Mouse (Mus musculus) myocyte (in vitro differentiated cells): ENCODE data around the gene Lrrc28. TPM values are rescaled to one million over a fixed set of nuclear protein-coding genes. Genes with fewer than 3 reads are reported as not detected.

Experiments
- H3K27me3 ChIP-seq: one replicate; pipeline ENCODE4 v1.6.1; 2011; ENCODE audit not compliant: control insufficient read depth, insufficient read depth, insufficient read length
- H3K36me3 ChIP-seq: one replicate; pipeline ENCODE4 v1.6.1; 2011; ENCODE audit not compliant: control insufficient read depth, insufficient read depth
- H3K4me2 ChIP-seq: one replicate; pipeline ENCODE4 v1.6.1; 2011; ENCODE audit warnings: low read depth, control low read depth
- H3K4me3 ChIP-seq: one replicate; pipeline ENCODE4 v1.5.1; 2011; ENCODE audit warnings: mild to moderate bottlenecking, control low read depth, moderate library complexity
- H3K79me2 ChIP-seq: one replicate; pipeline ENCODE4 v1.6.1; 2011; ENCODE audit not compliant: control insufficient read depth, insufficient read depth
- H3ac ChIP-seq: one replicate; pipeline ENCODE4 v1.6.1; 2011; ENCODE audit not compliant: control insufficient read depth, insufficient read length
- CEBPB ChIP-seq: IDR thresholded peaks from 2 replicates; pipeline ENCODE4 v1.6.1; 2011; ENCODE audit warnings: mild to moderate bottlenecking, moderate library complexity; ENCODE audit not compliant: poor library complexity, insufficient read depth, severe bottlenecking
- E2F4 ChIP-seq: IDR thresholded peaks from one replicate; pipeline ENCODE4 v1.6.1; 2011; ENCODE audit warnings: mild to moderate bottlenecking, control low read depth, moderate library complexity; ENCODE audit not compliant: insufficient read depth
- MAX ChIP-seq: IDR thresholded peaks from one replicate; pipeline ENCODE4 v1.6.1; 2011; ENCODE audit warnings: low read depth, mild to moderate bottlenecking, control low read depth
- MYOD1 ChIP-seq, 3 experiments: IDR thresholded peaks; one replicate each; pipeline ENCODE4 v1.6.1; 2011; ENCODE audit warnings: control low read depth in 2 of 3, low read depth in 2 of 3, mild to moderate bottlenecking in 2 of 3, moderate library complexity in 1 of 3; ENCODE audit not compliant: insufficient read length in 2 of 3, control insufficient read depth in 1 of 3
- MYOG ChIP-seq, 3 experiments: IDR thresholded peaks; one replicate each; pipeline ENCODE4 v1.6.1; 2011; ENCODE audit warnings: control low read depth in 2 of 3, low read depth in 2 of 3, mild to moderate bottlenecking in 2 of 3; ENCODE audit not compliant: insufficient read length in 2 of 3, control insufficient read depth in 1 of 3, insufficient read depth in 1 of 3
- POLR2A ChIP-seq: IDR thresholded peaks from one replicate; pipeline ENCODE4 v1.6.1; 2011; ENCODE audit warnings: low read depth, mild to moderate bottlenecking, control low read depth, moderate library complexity; ENCODE audit not compliant: insufficient read length
- POLR2AphosphoS2 ChIP-seq: IDR thresholded peaks from one replicate; pipeline ENCODE4 v1.6.1; 2011; ENCODE audit warnings: low read depth, control low read depth; ENCODE audit not compliant: insufficient read length
- REST ChIP-seq: IDR thresholded peaks from one replicate; pipeline ENCODE4 v1.6.1; 2011; ENCODE audit warnings: mild to moderate bottlenecking, control low read depth, moderate library complexity; ENCODE audit not compliant: insufficient read depth, insufficient read length
- SRF ChIP-seq: IDR thresholded peaks from one replicate; pipeline ENCODE4 v1.6.1; 2011; ENCODE audit warnings: low read depth; ENCODE audit not compliant: control insufficient read depth, insufficient read length
- TCF12 ChIP-seq: IDR thresholded peaks from one replicate; pipeline ENCODE4 v1.6.1; 2011; ENCODE audit warnings: mild to moderate bottlenecking, control low read depth; ENCODE audit not compliant: poor library complexity, insufficient read depth, severe bottlenecking
- TCF3 ChIP-seq: IDR thresholded peaks from one replicate; pipeline ENCODE4 v1.6.1; 2011; ENCODE audit warnings: low read depth, control low read depth; ENCODE audit not compliant: insufficient read length
- USF1 ChIP-seq: IDR thresholded peaks from one replicate; pipeline ENCODE4 v1.6.1; 2011; ENCODE audit warnings: low read depth, mild to moderate bottlenecking, control low read depth, moderate library complexity
- polyA plus RNA-seq: library from polyadenylated mRNA; unstranded; fragments of >200 nt; fragmentation: generic; extraction: Trizol; gene quantifications from one replicate; pipeline ENCODE4 v1.2.1, GENCODE M21; 2012; ENCODE audit warnings: missing spikeins

Gene Lrrc28
- polyA plus RNA-seq, 1 experiment, result 24.2 TPM

DNA sequence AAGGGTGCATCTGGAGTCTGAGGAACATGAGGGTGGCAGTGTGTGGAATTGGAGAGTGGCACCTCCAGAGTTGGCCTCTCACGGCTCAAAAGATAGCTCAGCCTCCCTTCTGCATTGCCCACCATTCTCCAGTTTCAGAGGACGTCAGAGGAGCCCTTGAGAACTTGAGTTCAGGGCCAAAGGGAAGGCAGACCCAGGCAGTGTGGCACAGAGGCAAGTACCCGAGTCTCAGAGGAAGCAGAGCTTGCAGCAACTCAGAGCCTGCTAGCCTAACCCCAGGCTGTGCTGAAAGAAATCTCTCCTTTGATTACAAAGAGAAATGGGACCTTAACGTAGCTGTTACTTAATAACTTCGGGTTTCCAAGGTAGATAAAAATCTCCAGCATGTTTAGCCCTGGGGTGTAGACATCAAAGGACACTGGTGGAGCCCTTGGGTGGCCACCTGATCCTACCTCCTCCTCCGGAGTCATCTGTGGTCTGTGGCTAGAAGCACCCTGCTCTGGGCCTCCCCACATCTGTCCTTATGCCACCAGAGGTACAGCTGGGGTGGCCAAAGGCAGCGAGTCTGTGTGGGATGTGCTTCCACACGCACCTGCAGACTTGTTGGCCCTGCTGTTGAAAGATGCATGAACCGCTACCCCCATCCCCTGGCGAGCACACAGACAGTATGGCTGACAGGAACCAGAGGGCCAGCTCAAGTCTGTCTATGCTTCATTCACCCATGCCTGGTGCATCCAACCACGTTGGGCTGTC lies 144.8 kb downstream of the Lrrc28 start:
- H3K36me3 ChIP-seq, result no peaks in the 10 kb centered on the region
- TF ChIP-seq MYOD1 (IDR thresholded peaks at IDR 0.05; ENCODE audit: control insufficient read depth in 1 of 3, insufficient read length in 2 of 3, low read depth in 2 of 3), result peak in 2 of 3 experiments; percentile 21 to 41
- TF ChIP-seq TCF3, result no peak
- peak in 1 of 3 experiments; percentile 62 for TF ChIP-seq MYOG (IDR thresholded peaks at IDR 0.05; ENCODE audit: control insufficient read depth in 1 of 3, insufficient read depth in 1 of 3, insufficient read length in 2 of 3, low read depth in 2 of 3)
- no peak overlapping the region for H3K4me3 ChIP-seq
- H3K79me2 ChIP-seq, result no peaks in the 10 kb centered on the region
- H3ac ChIP-seq, result no peak overlapping the region
- H3K27me3 ChIP-seq, result no peaks in the 10 kb centered on the region
- H3K4me2 ChIP-seq, result peak overlapping the region; percentile 2

DNA sequence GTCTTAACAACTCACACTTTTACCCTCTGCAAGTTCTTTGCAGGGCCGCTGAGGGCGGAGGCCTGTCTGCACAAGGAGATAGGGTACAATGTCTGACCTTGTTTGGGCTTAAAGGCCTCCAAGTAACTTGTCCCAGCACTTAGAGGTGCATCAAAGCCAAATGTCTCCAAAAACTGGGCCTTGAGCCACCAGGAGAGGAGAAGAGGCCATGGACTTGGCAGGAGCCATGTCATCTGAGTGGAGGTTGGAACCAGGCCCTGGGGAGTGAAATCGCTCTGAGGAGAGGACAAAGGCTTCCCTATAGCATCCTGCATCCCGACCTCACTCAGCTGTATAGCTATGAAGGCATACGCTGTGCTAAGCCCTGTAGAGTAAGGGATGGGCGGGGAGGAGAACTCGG lies 145.6 kb downstream of the Lrrc28 start:
- no peaks in the 10 kb centered on the region for H3K27me3 ChIP-seq
- H3K4me2 ChIP-seq, result no peak overlapping the region

DNA sequence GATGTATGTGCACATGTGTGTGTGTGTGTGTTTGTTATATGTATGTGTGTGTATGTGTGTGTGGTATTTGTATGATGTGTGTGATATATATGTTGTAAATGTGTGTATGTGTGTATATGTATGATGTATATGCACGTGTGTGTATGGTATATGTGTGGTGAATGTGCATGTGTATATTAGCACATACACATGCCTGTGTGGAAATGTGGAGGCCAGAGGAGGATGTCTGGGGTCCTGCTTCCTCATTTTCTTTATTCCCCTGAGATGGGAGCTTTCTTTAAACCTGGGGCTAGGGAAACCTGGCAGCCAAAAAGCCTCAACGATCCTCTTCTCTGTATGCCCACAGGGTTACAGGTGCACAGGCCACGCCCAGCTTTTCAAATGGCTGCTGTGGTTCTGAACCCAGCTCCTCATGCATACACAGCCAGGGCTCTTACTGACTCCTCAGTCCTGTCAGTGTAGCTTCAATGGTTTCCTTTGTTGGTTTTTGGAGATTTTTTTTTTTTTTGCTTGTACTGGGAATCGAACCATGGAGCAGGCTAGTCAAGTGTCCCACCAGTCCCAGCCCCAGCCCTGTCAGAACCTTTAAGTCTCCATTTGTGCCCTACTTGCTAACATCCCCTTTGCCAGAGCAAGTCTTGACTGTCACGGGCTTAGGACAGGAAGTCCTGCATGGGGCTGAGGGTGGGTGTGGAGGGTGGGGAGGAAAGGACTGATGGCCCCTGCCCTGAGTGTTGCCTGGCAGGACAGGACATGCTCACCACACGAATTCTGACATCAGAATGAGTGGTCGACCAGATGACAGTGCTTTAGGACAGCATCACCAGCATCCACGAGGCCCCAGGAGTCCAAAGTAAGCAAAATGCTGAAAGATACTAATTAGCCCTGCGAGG lies 151.0 kb downstream of the Lrrc28 start:
- Histone ChIP-seq H3K79me2 (no peaks in the 10 kb centered on the region), H3ac (no peak overlapping the region), H3K36me3 (no peaks in the 10 kb centered on the region), H3K4me2 (no peak overlapping the region), H3K4me3 (no peak overlapping the region), H3K27me3 (no peaks in the 10 kb centered on the region)
- TF ChIP-seq E2F4, result no peak
- TF ChIP-seq CEBPB, result no peak
- no peak for TF ChIP-seq REST
- no peak for TF ChIP-seq POLR2AphosphoS2
- no peak for TF ChIP-seq MYOD1 (IDR thresholded peaks at IDR 0.05; ENCODE audit: control insufficient read depth in 1 of 3, insufficient read length in 2 of 3, low read depth in 2 of 3)
- TF ChIP-seq TCF12, result no peak
- TF ChIP-seq USF1, result no peak
- TF ChIP-seq POLR2A, result no peak
- no peak for TF ChIP-seq MYOG (IDR thresholded peaks at IDR 0.05; ENCODE audit: control insufficient read depth in 1 of 3, insufficient read depth in 1 of 3, insufficient read length in 2 of 3, low read depth in 2 of 3)
- no peak for TF ChIP-seq SRF
- TF ChIP-seq TCF3, result no peak
- no peak for TF ChIP-seq MAX

More for the DNA sequence above, 145.6 kb downstream of the Lrrc28 start:
- TF ChIP-seq TCF3 (no peak), REST (no peak), CEBPB (no peak), TCF12 (no peak), E2F4 (no peak), POLR2AphosphoS2 (no peak), MYOG (IDR thresholded peaks at IDR 0.05; ENCODE audit: control insufficient read depth in 1 of 3, insufficient read depth in 1 of 3, insufficient read length in 2 of 3, low read depth in 2 of 3) (no peak), POLR2A (no peak), SRF (no peak), USF1 (no peak), MAX (no peak), MYOD1 (IDR thresholded peaks at IDR 0.05; ENCODE audit: control insufficient read depth in 1 of 3, insufficient read length in 2 of 3, low read depth in 2 of 3) (no peak)
- Histone ChIP-seq H3K79me2 (no peaks in the 10 kb centered on the region), H3K36me3 (no peaks in the 10 kb centered on the region), H3K4me3 (no peak overlapping the region), H3ac (no peak overlapping the region)

DNA sequence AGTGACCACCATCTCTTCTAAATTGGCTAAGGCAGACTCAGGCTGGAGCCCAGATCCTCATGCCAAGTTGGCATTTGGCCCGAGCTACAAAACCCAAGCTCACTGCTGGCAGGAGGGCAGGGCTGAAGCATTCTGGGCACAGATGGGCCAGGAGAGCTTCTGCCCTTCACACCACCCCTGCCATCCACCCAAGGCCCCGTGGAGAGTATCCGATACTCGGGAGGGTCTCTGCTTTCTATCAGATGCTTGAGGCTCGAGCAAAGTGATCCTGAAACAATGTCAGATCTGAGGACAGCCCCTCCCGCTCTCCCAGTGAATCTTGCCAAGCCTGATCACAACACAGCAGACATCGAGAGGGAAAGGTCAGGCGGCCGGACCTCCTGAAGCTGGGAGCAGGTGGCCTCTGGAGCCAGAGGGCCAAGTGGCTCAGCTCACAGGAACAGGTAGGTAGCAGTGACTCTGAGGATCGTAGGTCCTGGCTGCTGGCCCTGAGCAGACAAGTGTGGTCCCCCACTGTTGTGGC lies 157.1 kb downstream of the Lrrc28 start:
- Histone ChIP-seq H3K36me3 (no peaks in the 10 kb centered on the region), H3ac (no peak overlapping the region), H3K27me3 (no peaks in the 10 kb centered on the region), H3K79me2 (no peaks in the 10 kb centered on the region), H3K4me2 (no peak overlapping the region), H3K4me3 (no peak overlapping the region)
- TF ChIP-seq SRF (no peak), MYOG (IDR thresholded peaks at IDR 0.05; ENCODE audit: control insufficient read depth in 1 of 3, insufficient read depth in 1 of 3, insufficient read length in 2 of 3, low read depth in 2 of 3) (peak in 1 of 3 experiments; percentile 30)
